Mouse (Mus musculus): ENCODE measurements at regions not wholly inside any gene's neighbourhood (a gene's known extent, or its start where the extent isn't known, plus 50 kb on each side); places are given as distances from the start of the nearest gene placed in this dataset.
A peak's percentile ranks its signal among the peaks of the same experiment; 100 is the strongest.

DNA sequence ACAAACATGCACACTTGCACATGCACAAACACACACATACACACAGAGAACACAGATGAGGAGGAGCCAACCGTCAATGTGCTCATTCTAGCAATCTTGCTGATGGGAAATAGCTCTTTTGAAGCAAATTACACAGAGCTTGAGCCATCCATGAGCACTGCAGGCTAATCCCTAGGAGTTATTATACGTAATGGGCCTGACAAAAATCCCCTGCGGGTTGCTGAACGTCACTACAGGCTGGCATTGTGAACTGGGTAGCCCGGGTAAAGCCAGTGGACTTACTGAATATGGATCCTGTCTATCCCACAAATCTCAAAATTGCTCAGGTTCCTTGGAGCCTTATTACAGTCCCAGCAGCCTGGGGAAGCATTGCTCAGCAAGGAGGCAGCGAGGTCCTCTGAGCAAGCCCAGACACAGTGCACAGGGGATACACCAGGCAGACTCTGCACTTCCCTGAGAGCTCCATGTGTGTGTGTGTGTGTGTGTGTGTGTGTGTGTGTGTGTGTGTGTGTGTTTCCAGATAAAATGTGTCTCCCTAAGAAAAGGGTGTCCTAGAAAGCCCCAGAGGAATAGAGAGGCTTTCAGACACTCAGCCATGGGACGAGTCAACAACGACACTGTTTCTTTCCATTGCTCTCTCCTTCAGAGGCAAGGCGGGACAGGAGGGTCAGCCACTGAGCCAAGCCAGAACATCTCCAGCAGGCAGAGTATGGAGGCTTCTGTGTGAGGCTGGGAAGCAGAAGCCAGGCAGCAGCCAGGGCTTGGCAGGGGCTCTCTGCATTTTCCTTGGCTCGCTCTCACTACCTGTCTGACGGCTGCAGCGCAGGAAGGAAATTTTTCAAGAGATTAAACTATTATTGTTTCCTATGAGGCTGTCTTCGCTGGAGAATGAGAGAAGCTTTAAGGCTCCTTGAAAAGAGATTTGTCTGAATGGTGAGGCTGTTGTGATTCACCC, 222.9 kb downstream of the Setd4 start:
- WGBS = 34% methylated on average over 13 of the region's 13 CpGs
- no peak overlapping the region for H3K9ac ChIP-seq (replicated peaks; ENCODE audit: low read length, poor library complexity, severe bottlenecking)
- DNase-seq (ENCODE audit: low spot score) = peak; percentile 17
- H3K4me3 ChIP-seq (ENCODE audit: low read depth, low read length) = no peak overlapping the region
- H3K36me3 ChIP-seq (ENCODE audit: insufficient read depth, low read length) = no peaks in the 10 kb centered on the region
- H3K4me2 ChIP-seq (ENCODE audit: low read depth, low read length, poor library complexity, severe bottlenecking) = no peak overlapping the region
- no peak overlapping the region for H3K27ac ChIP-seq (ENCODE audit: low read depth, low read length)
- H3K9me3 ChIP-seq (ENCODE audit: low read length) = no peaks in the 10 kb centered on the region
- no peak for TF ChIP-seq CTCF (IDR thresholded peaks at IDR 0.05)
- peaks cover 4% of the 10 kb centered on the region; the same call in 1 of the 2 replicates for H3K4me1 ChIP-seq (ENCODE audit: insufficient read depth, low read length)
- ATAC-seq (ENCODE audit: low FRiP score) = peak; percentile 31; the same call in 1 of the 2 replicates
- no peaks in the 10 kb centered on the region for H3K27me3 ChIP-seq (ENCODE audit: insufficient read depth, low read length)

- 39% methylated on average over 4 of the region's 4 CpGs for WGBS
Observed at GRCm38 (mm10) chr16:93380117-93380516, 223.7 kb downstream of the Setd4 start.

DNA sequence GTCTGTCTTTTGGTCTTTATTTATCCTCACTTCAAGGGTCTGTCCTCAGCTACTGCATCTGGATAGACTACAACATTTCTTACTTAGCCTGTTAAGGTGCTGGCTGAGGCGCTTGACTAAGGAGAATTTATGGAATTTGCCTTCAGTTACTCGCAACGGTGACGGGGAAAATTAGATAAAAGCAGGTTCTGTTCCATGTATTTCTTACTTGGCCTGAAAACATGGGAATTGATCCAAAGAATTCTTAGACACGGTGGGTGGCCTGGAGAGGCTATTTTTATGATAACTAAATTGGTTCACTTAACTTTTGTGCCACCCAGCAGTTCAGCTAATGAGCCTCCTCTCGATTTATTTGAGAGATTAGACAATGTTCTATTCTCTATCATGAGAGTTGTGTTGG, 224.3 kb downstream of the Setd4 start:
- Histone ChIP-seq H3K4me2 (ENCODE audit: low read depth, low read length, poor library complexity, severe bottlenecking) (no peak overlapping the region), H3K4me1 (ENCODE audit: insufficient read depth, low read length) (peaks cover 4% of the 10 kb centered on the region; the same call in 1 of the 2 replicates), H3K9me3 (ENCODE audit: low read length) (no peaks in the 10 kb centered on the region), H3K4me3 (ENCODE audit: low read depth, low read length) (no peak overlapping the region), H3K27ac (ENCODE audit: low read depth, low read length) (no peak overlapping the region), H3K27me3 (ENCODE audit: insufficient read depth, low read length) (no peaks in the 10 kb centered on the region), H3K36me3 (ENCODE audit: insufficient read depth, low read length) (no peaks in the 10 kb centered on the region), H3K9ac (replicated peaks; ENCODE audit: low read length, poor library complexity, severe bottlenecking) (no peak overlapping the region)
- ATAC-seq (ENCODE audit: low FRiP score) (no peak), DNase-seq (ENCODE audit: low spot score) (no peak)
- 36% methylated on average over 6 of the region's 6 CpGs for WGBS
- no peak for TF ChIP-seq CTCF (IDR thresholded peaks at IDR 0.05)

More at GRCm38 (mm10) chr16:93380117-93380516, 223.7 kb downstream of the Setd4 start:
- peaks cover 4% of the 10 kb centered on the region; the same call in 1 of the 2 replicates for H3K4me1 ChIP-seq (ENCODE audit: insufficient read depth, low read length)
- H3K4me2 ChIP-seq (ENCODE audit: low read depth, low read length, poor library complexity, severe bottlenecking) = no peak overlapping the region
- ATAC-seq (ENCODE audit: low FRiP score) (no peak), DNase-seq (ENCODE audit: low spot score) (peak; percentile 49)
- no peak for TF ChIP-seq CTCF (IDR thresholded peaks at IDR 0.05)
- no peaks in the 10 kb centered on the region for H3K27me3 ChIP-seq (ENCODE audit: insufficient read depth, low read length)
- no peak overlapping the region for H3K9ac ChIP-seq (replicated peaks; ENCODE audit: low read length, poor library complexity, severe bottlenecking)
- no peak overlapping the region for H3K4me3 ChIP-seq (ENCODE audit: low read depth, low read length)
- H3K9me3 ChIP-seq (ENCODE audit: low read length) = no peaks in the 10 kb centered on the region
- H3K36me3 ChIP-seq (ENCODE audit: insufficient read depth, low read length) = no peaks in the 10 kb centered on the region
- no peak overlapping the region for H3K27ac ChIP-seq (ENCODE audit: low read depth, low read length)

GRCm38 (mm10) chr16:93374669-93375068, 229.2 kb downstream of the Setd4 start:
- no peaks in the 10 kb centered on the region for H3K9me3 ChIP-seq (ENCODE audit: low read length)
- no peak overlapping the region for H3K27ac ChIP-seq (ENCODE audit: low read depth, low read length)
- TF ChIP-seq CTCF (IDR thresholded peaks at IDR 0.05) = no peak
- DNase-seq (ENCODE audit: low spot score) (no peak), ATAC-seq (ENCODE audit: low FRiP score) (no peak)
- no peaks in the 10 kb centered on the region for H3K36me3 ChIP-seq (ENCODE audit: insufficient read depth, low read length)
- no peak overlapping the region for H3K4me3 ChIP-seq (ENCODE audit: low read depth, low read length)
- H3K4me2 ChIP-seq (ENCODE audit: low read depth, low read length, poor library complexity, severe bottlenecking) = no peak overlapping the region
- no peaks in the 10 kb centered on the region for H3K27me3 ChIP-seq (ENCODE audit: insufficient read depth, low read length)
- H3K9ac ChIP-seq (replicated peaks; ENCODE audit: low read length, poor library complexity, severe bottlenecking) = no peak overlapping the region
- 0 out of 2 replicates have a peak, but pooled peaks cover 4% of the 10 kb centered on the region for H3K4me1 ChIP-seq (ENCODE audit: insufficient read depth, low read length)
- 82% methylated on average over 6 of the region's 6 CpGs for WGBS

DNA sequence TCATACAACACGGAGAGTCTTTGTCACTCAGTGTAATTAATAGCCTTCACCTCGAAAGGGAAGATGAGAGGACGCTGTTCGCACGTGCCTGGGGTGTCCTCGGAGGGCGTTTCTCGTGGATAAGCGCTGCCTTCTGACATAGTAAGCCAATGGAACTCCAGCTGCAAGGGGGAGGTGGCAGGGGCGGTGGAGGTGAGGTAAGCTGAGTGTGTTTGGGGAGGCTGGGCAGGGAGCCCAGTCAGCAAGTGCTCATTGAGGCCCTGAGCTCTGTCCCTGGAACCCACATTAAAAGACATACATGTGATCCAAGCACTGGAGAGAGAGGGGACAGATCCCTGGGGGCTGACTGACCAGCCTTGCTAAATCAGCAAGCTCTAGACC, 234.1 kb downstream of the Setd4 start:
- H3K36me3 ChIP-seq (ENCODE audit: insufficient read depth, low read length) = no peaks in the 10 kb centered on the region
- 43% methylated on average over 10 of the region's 10 CpGs for WGBS
- H3K27me3 ChIP-seq (ENCODE audit: insufficient read depth, low read length) = no peaks in the 10 kb centered on the region
- 0 out of 2 replicates have a peak, but pooled peaks cover 5% of the 10 kb centered on the region for H3K4me1 ChIP-seq (ENCODE audit: insufficient read depth, low read length)
- H3K4me3 ChIP-seq (ENCODE audit: low read depth, low read length) = no peak overlapping the region
- no peaks in the 10 kb centered on the region for H3K9me3 ChIP-seq (ENCODE audit: low read length)
- TF ChIP-seq CTCF (IDR thresholded peaks at IDR 0.05) = no peak
- DNase-seq (ENCODE audit: low spot score) = no peak
- no peak; the same call in 1 of the 2 replicates for ATAC-seq (ENCODE audit: low FRiP score)
- no peak overlapping the region for H3K9ac ChIP-seq (replicated peaks; ENCODE audit: low read length, poor library complexity, severe bottlenecking)
- H3K4me2 ChIP-seq (ENCODE audit: low read depth, low read length, poor library complexity, severe bottlenecking) = no peak overlapping the region
- H3K27ac ChIP-seq (ENCODE audit: low read depth, low read length) = no peak overlapping the region
